Mouse (Mus musculus) kidney, embryonic 14.5 days (tissue): ENCODE results near the gene Sprr2k. TPM values are rescaled to one million over a fixed set of nuclear protein-coding genes. Genes with fewer than 3 reads are reported as not detected.
"Not testable (repeated sequence)": the region's sequence is repeated elsewhere in the genome, so short reads cannot be mapped to it uniquely, and the experiment has no call there.

ENCODE experiments used
- ATAC-seq: fragments of 200-750 bp; cut with Nextera tagmentation; 2 replicates; pipeline ENCODE4 v1.8.0; 2017; ENCODE audit warnings: moderate number of reproducible peaks, mild to moderate bottlenecking, moderate TSS enrichment, moderate library complexity; ENCODE audit not compliant: low FRiP score, low TSS enrichment
- H3K27ac ChIP-seq: fragments of 300-500 bp; sonication (generic); 2 replicates; pipeline ENCODE4 v1.5.1; 2014; ENCODE audit warnings: low read depth, mild to moderate bottlenecking, low read length, moderate library complexity, mixed read lengths
- H3K27me3 ChIP-seq: fragments of 300-500 bp; sonication (generic); 2 replicates; pipeline ENCODE4 v1.6.1; 2014; ENCODE audit warnings: mild to moderate bottlenecking, low read length; ENCODE audit not compliant: control insufficient read depth, insufficient read depth
- H3K36me3 ChIP-seq: fragments of 300-500 bp; sonication (generic); 2 replicates; pipeline ENCODE4 v1.6.1; 2014; ENCODE audit warnings: low read length, mixed read lengths; ENCODE audit not compliant: control insufficient read depth, insufficient read depth
- H3K4me1 ChIP-seq: fragments of 300-500 bp; sonication (generic); 2 replicates; pipeline ENCODE4 v1.6.1; 2014; ENCODE audit warnings: low read length, mixed read lengths; ENCODE audit not compliant: control insufficient read depth, insufficient read depth
- H3K4me2 ChIP-seq: fragments of 300-500 bp; sonication (generic); replicated peaks from 2 replicates; pipeline ENCODE4 v1.6.1; 2014; ENCODE audit warnings: low read depth, mild to moderate bottlenecking, low read length
- H3K4me3 ChIP-seq: fragments of 300-500 bp; sonication (generic); 2 replicates; pipeline ENCODE4 v1.5.1; 2014; ENCODE audit warnings: mild to moderate bottlenecking, low read length
- H3K9ac ChIP-seq: fragments of 300-500 bp; sonication (generic); 2 replicates; pipeline ENCODE4 v1.6.1; 2014; ENCODE audit warnings: low read depth, mild to moderate bottlenecking, low read length, moderate library complexity
- H3K9me3 ChIP-seq: fragments of 300-500 bp; sonication (generic); 2 replicates; pipeline ENCODE4 v1.6.1; 2016; ENCODE audit warnings: low read length; ENCODE audit not compliant: control insufficient read depth
- WGBS: fragments of 180-500 bp; shearing (Covaris S2); extraction: QIAGEN DNeasy Blood & Tissue Kit; methylation state at CpG from one replicate; pipeline ENCODE4 v1.1.7; 2014; 5-methylcytosine and 5-hydroxymethylcytosine counted together
- polyA plus RNA-seq: library from polyadenylated mRNA; unstranded; fragments of >200 nt; fragmentation: Nextera tagmentation; extraction: Ambion mirVana; gene quantifications from 2 replicates; pipeline ENCODE4 v1.2.1, GENCODE M21; 2014

Sprr2k gene
- polyA plus RNA-seq, 1 experiment from 2014 or later: not detected

DNA sequence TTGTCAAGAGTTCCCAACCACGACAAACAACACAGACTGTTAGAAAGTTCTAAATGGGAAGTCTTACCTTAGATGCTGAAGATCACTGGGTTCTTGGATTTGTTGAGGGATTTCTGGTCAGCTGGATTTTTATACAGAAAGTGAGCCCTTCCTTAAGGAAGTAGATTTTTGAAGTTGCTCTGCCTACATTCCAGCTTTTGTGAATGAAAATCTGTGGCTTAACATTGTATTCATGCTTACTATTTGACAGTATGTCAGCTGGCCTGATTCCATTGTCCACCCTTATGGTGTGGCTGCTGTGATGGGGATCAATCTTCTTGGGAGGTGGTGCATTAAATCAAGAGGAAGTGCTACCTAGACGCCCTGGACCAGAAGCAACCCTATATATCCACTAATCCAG, 26.2 kb downstream of the Sprr2k start, which contains the start of gene Sprr3:
TSS of gene Sprr3 (minus strand) at position 101 of the 400 bp plus-strand sequence.
- Histone ChIP-seq H3K9ac (no peak within 1 kb of the TSS), H3K4me3 (no peak within 1 kb of the TSS), H3K27ac (no peak within 1 kb of the TSS), H3K27me3 (no peaks in the 10 kb centered on the region), H3K36me3 (no peaks in the 10 kb centered on the region), H3K4me2 (no peak within 1 kb of the TSS), H3K4me1 (no peaks in the 10 kb centered on the region), H3K9me3 (no peaks in the 10 kb centered on the region)
- 60% methylated on average over 2 of the region's 2 CpGs for WGBS
- ATAC-seq: no peak

DNA sequence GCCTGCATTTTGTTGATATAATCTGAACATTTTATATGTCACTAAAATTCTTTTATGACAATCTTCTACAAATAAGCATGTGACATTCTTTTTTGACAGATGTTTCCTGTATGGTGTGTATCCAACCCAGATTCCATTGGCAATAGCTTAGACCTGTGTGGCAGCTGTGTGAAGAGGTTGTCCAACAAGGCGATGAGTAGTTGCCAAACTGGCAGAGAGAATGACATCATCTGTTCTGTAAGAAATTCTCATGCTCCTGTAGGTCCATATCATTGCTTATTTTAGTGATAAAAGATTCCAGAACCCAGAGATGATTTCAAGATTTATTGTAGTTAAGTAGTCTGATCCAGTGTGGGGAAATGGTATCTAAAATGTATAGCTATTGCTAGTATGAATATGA, 34.2 kb downstream of the Sprr2k start:
- Histone ChIP-seq H3K9ac (no peak overlapping the region), H3K4me2 (no peak overlapping the region), H3K27me3 (no peaks in the 10 kb centered on the region), H3K36me3 (no peaks in the 10 kb centered on the region), H3K4me1 (no peaks in the 10 kb centered on the region), H3K9me3 (no peaks in the 10 kb centered on the region), H3K27ac (no peak overlapping the region), H3K4me3 (no peak overlapping the region)
- WGBS: 92% methylated on average over 1 of the region's 1 CpGs
- no peak for ATAC-seq

DNA sequence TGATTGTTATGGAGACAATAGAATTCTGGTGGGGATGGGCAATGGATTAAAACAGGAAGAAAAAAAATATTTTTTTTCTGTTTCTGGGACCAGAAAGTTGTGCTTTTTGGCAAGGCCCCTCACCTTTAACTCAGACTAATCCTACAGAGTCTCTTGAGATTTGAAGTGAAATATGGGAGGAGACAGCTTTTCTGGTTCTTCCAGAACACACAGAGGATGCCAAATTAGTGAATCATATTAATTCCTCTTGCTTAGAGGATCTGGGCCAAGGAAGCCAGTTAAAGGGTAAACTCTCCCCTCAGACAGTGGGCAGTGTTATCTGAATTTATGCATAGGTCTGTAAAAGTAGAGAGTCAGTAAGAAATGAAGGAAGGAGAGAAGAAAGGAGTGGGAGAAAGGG, 35.0 kb downstream of the Sprr2k start:
- Histone ChIP-seq H3K4me1 (no peaks in the 10 kb centered on the region), H3K9me3 (no peaks in the 10 kb centered on the region), H3K36me3 (no peaks in the 10 kb centered on the region), H3K4me3 (no peak overlapping the region), H3K9ac (no peak overlapping the region), H3K27ac (no peak overlapping the region), H3K27me3 (no peaks in the 10 kb centered on the region), H3K4me2 (no peak overlapping the region)
- no peak for ATAC-seq

DNA sequence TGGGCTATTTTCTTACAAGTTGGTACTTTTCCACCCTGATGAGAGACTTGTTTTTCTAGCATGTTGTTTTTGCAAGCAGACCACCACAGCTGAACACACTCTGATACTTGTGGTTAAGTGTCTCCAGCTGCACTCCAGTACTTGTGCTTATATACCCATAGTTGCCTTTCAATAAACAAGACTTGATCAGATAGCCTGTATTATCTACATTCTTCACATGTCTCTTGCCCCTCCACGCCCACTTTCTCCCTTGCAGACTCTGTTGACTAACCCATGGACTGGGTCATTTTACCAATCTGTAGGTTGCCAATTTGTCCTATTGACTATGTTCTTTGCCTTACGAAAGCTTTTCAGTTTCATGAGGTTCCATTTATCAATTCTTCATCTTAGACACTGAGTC, 37.7 kb downstream of the Sprr2k start:
- 84% methylated on average over 2 of the region's 2 CpGs for WGBS
- no peak for ATAC-seq

GRCm38 (mm10) chr3:92481249-92481648, 48.9 kb downstream of the Sprr2k start:
- H3K9me3 ChIP-seq, H3K9ac ChIP-seq, H3K36me3 ChIP-seq, H3K27ac ChIP-seq, ATAC-seq, H3K27me3 ChIP-seq, H3K4me2 ChIP-seq, H3K4me3 ChIP-seq, H3K4me1 ChIP-seq: not testable (repeated sequence)

More for the DNA sequence above, 37.7 kb downstream of the Sprr2k start:
- no peak overlapping the region for H3K4me2 ChIP-seq
- no peak overlapping the region for H3K4me3 ChIP-seq
- no peaks in the 10 kb centered on the region for H3K27me3 ChIP-seq
- no peaks in the 10 kb centered on the region for H3K9me3 ChIP-seq
- no peaks in the 10 kb centered on the region for H3K36me3 ChIP-seq
- H3K9ac ChIP-seq: no peak overlapping the region
- no peaks in the 10 kb centered on the region for H3K4me1 ChIP-seq
- H3K27ac ChIP-seq: no peak overlapping the region

Other genes with a start within 250 kb of the Sprr2k start
- gene Sprr2a1, start 216.8 kb upstream of the Sprr2k start, polyA plus RNA-seq: not detected in 2 replicates
- gene Sprr2a2, start 216.7 kb upstream of the Sprr2k start, polyA plus RNA-seq: 0.47 TPM in 1 of 2 replicates, not detected in the other
- not detected in 2 replicates for gene Sprr2a3, start 147.2 kb upstream of the Sprr2k start, polyA plus RNA-seq
- not detected in 2 replicates for gene Sprr2b, start 116.0 kb upstream of the Sprr2k start, polyA plus RNA-seq
- gene Sprr2d, start 93.4 kb upstream of the Sprr2k start, polyA plus RNA-seq: not detected in 2 replicates
- gene Sprr2e, start 80.4 kb upstream of the Sprr2k start, polyA plus RNA-seq: not detected in 2 replicates
- gene Sprr2f, start 67.4 kb upstream of the Sprr2k start, polyA plus RNA-seq: 14.5 and 17.1 TPM in 2 replicates
- not detected in 2 replicates for gene Sprr2h, start 46.9 kb upstream of the Sprr2k start, polyA plus RNA-seq
- not detected in 2 replicates for gene Sprr2i, start 24.6 kb upstream of the Sprr2k start, polyA plus RNA-seq
- not detected in 2 replicates for gene Sprr2j-ps, start 14.5 kb upstream of the Sprr2k start, polyA plus RNA-seq
- 6.9 and 7.1 TPM in 2 replicates for gene Gm9774, start 3.2 kb upstream of the Sprr2k start, polyA plus RNA-seq
- not detected in 2 replicates for gene Sprr1b, start 6.2 kb downstream of the Sprr2k start, polyA plus RNA-seq
- not detected in 2 replicates for gene Sprr3, start 26.1 kb downstream of the Sprr2k start, polyA plus RNA-seq
- 8.1 and 8.4 TPM in 2 replicates for gene Sprr1a, start 53.3 kb downstream of the Sprr2k start, polyA plus RNA-seq
- gene Sprr4, start 67.9 kb downstream of the Sprr2k start, polyA plus RNA-seq: not detected in 2 replicates
- gene 2310046K23Rik, start 101.9 kb downstream of the Sprr2k start, polyA plus RNA-seq: not detected in 2 replicates
- 0.74 and 0.81 TPM in 2 replicates for gene Ivl, start 141.2 kb downstream of the Sprr2k start, polyA plus RNA-seq
- not detected in 2 replicates for gene Smcp, start 156.4 kb downstream of the Sprr2k start, polyA plus RNA-seq
- gene 2210017I01Rik, start 174.9 kb downstream of the Sprr2k start, polyA plus RNA-seq: not detected in 2 replicates
- not detected in 2 replicates for gene Lce6a, start 189.1 kb downstream of the Sprr2k start, polyA plus RNA-seq
- not detected in 2 replicates for gene Lce1a1, start 215.7 kb downstream of the Sprr2k start, polyA plus RNA-seq
- not detected in 2 replicates for gene Lce1b, start 224.3 kb downstream of the Sprr2k start, polyA plus RNA-seq
- not detected in 2 replicates for gene Lce1a2, start 237.7 kb downstream of the Sprr2k start, polyA plus RNA-seq
- gene Lce1c, start 246.7 kb downstream of the Sprr2k start, polyA plus RNA-seq: not detected in 2 replicates